9 mouse cellular contexts compared by ENCODE assay signal in the genomic region with DNA sequence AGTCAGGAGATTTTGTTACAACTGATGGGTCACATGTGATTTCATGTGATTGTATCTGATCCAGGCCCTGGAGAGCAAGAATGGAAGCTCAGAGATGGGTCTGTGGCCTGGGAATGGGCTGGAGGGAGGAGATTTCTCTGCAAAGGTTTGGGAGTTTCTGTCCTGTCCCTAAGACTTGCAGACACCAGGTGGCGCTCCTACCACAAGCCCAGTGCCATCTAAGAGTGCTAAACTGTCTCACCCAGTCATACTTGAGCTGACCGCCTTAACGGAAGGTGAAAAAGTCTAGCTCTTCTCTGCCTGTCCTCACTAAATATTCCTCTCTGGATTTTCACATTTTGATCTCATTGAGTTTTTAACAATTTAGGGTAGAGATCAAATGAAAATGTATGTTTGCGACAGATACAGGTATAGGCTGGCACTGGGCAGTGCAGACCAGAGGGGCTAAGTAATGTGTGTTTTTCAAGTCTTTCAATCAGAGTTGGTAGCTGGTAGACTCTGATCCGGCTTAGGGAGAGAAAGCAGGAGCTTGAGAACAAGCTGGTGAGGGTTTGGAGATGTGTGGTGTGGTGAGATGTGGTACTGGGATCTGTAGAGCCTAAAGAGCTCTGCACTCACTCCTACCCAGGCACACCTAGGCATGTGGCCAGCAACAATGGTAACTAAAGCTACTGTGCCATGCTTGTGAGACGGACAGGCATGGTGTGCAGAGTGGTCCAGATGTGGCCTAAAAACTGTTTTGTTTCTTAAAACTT. TPM values are rescaled to one million over a fixed set of nuclear protein-coding genes. Genes with fewer than 3 reads are reported as not detected.
A peak's percentile ranks its signal among the peaks of the same experiment; 100 is the strongest.
DNase-seq lines count a peak whose midpoint lies in the region; ATAC-seq and TF ChIP-seq lines count a peak whose summit lies in the region.
"Had no signal": no experiment of that assay in that cellular context is flagged by ENCODE, and none has a peak within 500 bp of the region (broad histone marks: within the 10 kb centered on the region; RNA-seq: fewer than 3 reads in every experiment).

No protein-coding gene starts in this region.

- intact Hi-C loops in left cerebral cortex, postnatal 36 days (cut with DNase I) = loop anchor here (1.0 to 2.0 kb wide), 2 partner anchors 58 to 63 kb away; no protein-coding TSS in a partner anchor

- WGBS in hindbrain, embryonic 10.5 days = 36% methylated on average over 6 of the region's 6 CpGs
- WGBS in hindbrain, embryonic 12.5 days = 34% methylated on average over 6 of the region's 6 CpGs
- WGBS in intestine, postnatal 0 days = 33% methylated on average over 6 of the region's 6 CpGs

- H3K36me3 ChIP-seq in hindbrain, embryonic 10.5 days = no peaks in the 10 kb centered on the region
- H3K36me3 ChIP-seq in hindbrain, embryonic 12.5 days = no peaks in the 10 kb centered on the region
- no peaks in the 10 kb centered on the region for H3K36me3 ChIP-seq in intestine, postnatal 0 days (ENCODE audit: control insufficient read depth, insufficient read depth)

- no peaks in the 10 kb centered on the region for H3K9me3 ChIP-seq in hindbrain, embryonic 10.5 days
- H3K9me3 ChIP-seq in hindbrain, embryonic 12.5 days (replicated peaks) = no peaks in the 10 kb centered on the region
- no peaks in the 10 kb centered on the region for H3K9me3 ChIP-seq in intestine, postnatal 0 days (ENCODE audit: control insufficient read depth)
- H3K9me3 ChIP-seq: midbrain, embryonic 12.5 days had no signal

- peak; percentile 96 for TF ChIP-seq CTCF in intestine, postnatal 0 days (IDR thresholded peaks at IDR 0.05; ENCODE audit: low read depth)

- peaks cover 22% of the 10 kb centered on the region for H3K4me1 ChIP-seq in hindbrain, embryonic 10.5 days (replicated peaks)
- H3K4me1 ChIP-seq in hindbrain, embryonic 12.5 days = peaks cover 11% of the 10 kb centered on the region
- H3K4me1 ChIP-seq in intestine, postnatal 0 days (replicated peaks; ENCODE audit: control insufficient read depth, insufficient read depth, low read length) = no peaks in the 10 kb centered on the region

- H3K4me3 ChIP-seq in hindbrain, embryonic 10.5 days = no peak overlapping the region
- no peak overlapping the region for H3K4me3 ChIP-seq in hindbrain, embryonic 12.5 days
- H3K4me3 ChIP-seq in intestine, postnatal 0 days (ENCODE audit: low read depth, low read length) = no peak overlapping the region
- H3K4me3 ChIP-seq: midbrain, embryonic 12.5 days had no signal

- H3K9ac ChIP-seq in hindbrain, embryonic 12.5 days = no peak overlapping the region
- no peak overlapping the region for H3K9ac ChIP-seq in intestine, postnatal 0 days (ENCODE audit: low read depth, low read length)
- H3K9ac ChIP-seq: midbrain, embryonic 12.5 days had no signal

- DNase-seq in hindbrain, embryonic 10.5 days (ENCODE audit: low spot score) = peak; percentile 81
- DNase-seq in adrenal gland, postnatal 4 days (ENCODE audit: low spot score in 2 of 2) = peak; percentile 60 to 78
- peak; percentile 82 to 85 for DNase-seq in left cerebral cortex, postnatal 36 days (ENCODE audit: low spot score in 2 of 2)
- DNase-seq in ovary, adult 18-20 months (ENCODE audit: low spot score) = peak; percentile 65
- peak; percentile 64 for DNase-seq in testis, postnatal 14 days (ENCODE audit: low spot score)

- peaks cover 44% of the 10 kb centered on the region for H3K27me3 ChIP-seq in hindbrain, embryonic 10.5 days (ENCODE audit: insufficient read depth, poor library complexity, severe bottlenecking)
- H3K27me3 ChIP-seq in hindbrain, embryonic 12.5 days = peaks cover 10% of the 10 kb centered on the region
- no peaks in the 10 kb centered on the region for H3K27me3 ChIP-seq in intestine, postnatal 0 days (replicated peaks; ENCODE audit: control insufficient read depth, insufficient read depth, low read length)

- ATAC-seq in hindbrain, embryonic 12.5 days (ENCODE audit: low FRiP score) = no peak
- 0 out of 2 replicates have a peak, but pooled peaks have one; percentile 50 for ATAC-seq in erythroblast, adult 5-6 weeks (replicated peaks; ENCODE audit: low FRiP score, poor library complexity, severe bottlenecking)
- ATAC-seq in intestine, postnatal 0 days = no peak

- H3K27ac ChIP-seq in hindbrain, embryonic 10.5 days = no peak overlapping the region
- H3K27ac ChIP-seq in hindbrain, embryonic 12.5 days = no peak overlapping the region
- no peak overlapping the region for H3K27ac ChIP-seq in intestine, postnatal 0 days (ENCODE audit: low read depth, low read length)
- H3K27ac ChIP-seq: midbrain, embryonic 12.5 days had no signal

- no peak overlapping the region for H3K4me2 ChIP-seq in hindbrain, embryonic 12.5 days (replicated peaks)
- H3K4me2 ChIP-seq in intestine, postnatal 0 days (replicated peaks; ENCODE audit: low read depth) = no peak overlapping the region
- H3K4me2 ChIP-seq: midbrain, embryonic 12.5 days had no signal

RNA-seq across cellular contexts. Expression of a gene that starts 4.1 kb away (rescaled TPM):
- polyA plus RNA-seq in hindbrain, embryonic 10.5 days (2016; fragmentation: Nextera tagmentation; extraction: Ambion mirVana) = 0.71 and 1.6 TPM in 2 replicates
- 1.0 and 1.7 TPM in 2 replicates for polyA plus RNA-seq in hindbrain, embryonic 12.5 days (2016; fragmentation: Nextera tagmentation; extraction: Ambion mirVana)
- 10 to 100 TPM; 15.1 to 16.1 TPM for total RNA-seq in adrenal gland, postnatal 4 days (2021)
- 0.84 TPM in 1 of 2 replicates, not detected in the other for total RNA-seq in erythroblast, adult 5-6 weeks (2015; ENCODE audit: low replicate concordance)
- total RNA-seq in erythroblast, adult 5-6 weeks (2017; ENCODE audit: low replicate concordance) = 1.1 TPM in 1 of 2 replicates, not detected in the other
- polyA plus RNA-seq in intestine, postnatal 0 days (2015; fragmentation: Nextera tagmentation; extraction: Ambion mirVana) = 6.9 and 7.1 TPM in 2 replicates
- total RNA-seq in left cerebral cortex, postnatal 36 days (2021) = 100 to 1,000 TPM; 130 to 162 TPM

RNA-seq across cellular contexts. Expression of a gene that starts 25.1 kb away (rescaled TPM):
- 118 and 143 TPM in 2 replicates for polyA plus RNA-seq in hindbrain, embryonic 10.5 days (2016; fragmentation: Nextera tagmentation; extraction: Ambion mirVana)
- 143 and 144 TPM in 2 replicates for polyA plus RNA-seq in hindbrain, embryonic 12.5 days (2016; fragmentation: Nextera tagmentation; extraction: Ambion mirVana)
- 10 to 100 TPM; 78.8 to 85.3 TPM for total RNA-seq in adrenal gland, postnatal 4 days (2021)
- 57.6 and 61.0 TPM in 2 replicates for total RNA-seq in erythroblast, adult 5-6 weeks (2015; ENCODE audit: low replicate concordance)
- total RNA-seq in erythroblast, adult 5-6 weeks (2017; ENCODE audit: low replicate concordance) = 37.5 and 42.4 TPM in 2 replicates
- 77.1 and 80.7 TPM in 2 replicates for polyA plus RNA-seq in intestine, postnatal 0 days (2015; fragmentation: Nextera tagmentation; extraction: Ambion mirVana)
- 100 to 1,000 TPM; 108 to 128 TPM for total RNA-seq in left cerebral cortex, postnatal 36 days (2021)

Comparison
In these comparisons a context has a peak if more than half of its experiments do, and no peak if none do; other contexts are left out.
1. RNA of a gene that starts 4.1 kb away (total RNA-seq): 130 to 162 TPM in left cerebral cortex, postnatal 36 days; 15.1 to 16.1 TPM in adrenal gland, postnatal 4 days and 0.84 to 1.1 TPM in erythroblast, adult 5-6 weeks; every median in the first group is over 4 times any median in the second.
2. Peak in every context shown above with its lines, with median percentiles within 50 percentile points of each other: DNase-seq.